Mouse (Mus musculus): ENCODE results near the gene Card6.

Card6 gene

GRCm38 (mm10) chr15:5088850-5089608 is 19.3 kb downstream of the Card6 start:
- DNase-seq (ENCODE audit: low spot score in 2 of 2), result no peak

GRCm38 (mm10) chr15:5086162-5086561 is 22.2 kb downstream of the Card6 start:
- DNase-seq (ENCODE audit: low spot score in 2 of 2), result no peak

- no peak for DNase-seq (ENCODE audit: low spot score in 2 of 2)
Observed at GRCm38 (mm10) chr15:5081235-5081634, 27.1 kb downstream of the Card6 start.

GRCm38 (mm10) chr15:5068801-5069518 is 39.4 kb downstream of the Card6 start:
- peak in 1 of 2 experiments; percentile 29 for DNase-seq (ENCODE audit: low spot score in 2 of 2)

- DNase-seq (ENCODE audit: low spot score in 2 of 2), result no peak
Observed at GRCm38 (mm10) chr15:5063635-5064034, 44.7 kb downstream of the Card6 start, which contains the start of gene C7. C7 (minus strand) TSS chr15:5063740.
